Mouse (Mus musculus) hindbrain, postnatal 0 days (tissue): Measurements from ENCODE around the gene Psg17. TPM values are rescaled to one million over a fixed set of nuclear protein-coding genes. Genes with fewer than 3 reads are reported as not detected.

Experiments
- ATAC-seq: fragments of 200-750 bp; cut with Nextera tagmentation; 2 replicates; pipeline ENCODE4 v1.8.0; 2017; ENCODE audit warnings: mild to moderate bottlenecking, moderate TSS enrichment, moderate library complexity
- DNase-seq: peaks from one replicate; pipeline ENCODE4 v3.0.0-alpha.2; 2015; ENCODE audit warnings: low spot score
- H3K27ac ChIP-seq: fragments of 300-500 bp; sonication (generic); 2 replicates; pipeline ENCODE4 v1.5.1; 2014; ENCODE audit warnings: mild to moderate bottlenecking
- H3K27me3 ChIP-seq: fragments of 300-500 bp; sonication (generic); 2 replicates; pipeline ENCODE4 v1.6.1; 2014; ENCODE audit warnings: low read length, mixed read lengths; ENCODE audit not compliant: insufficient read depth
- H3K36me3 ChIP-seq: fragments of 300-500 bp; sonication (generic); 2 replicates; pipeline ENCODE4 v1.6.1; 2014; ENCODE audit warnings: low read length, mixed read lengths; ENCODE audit not compliant: insufficient read depth
- H3K4me1 ChIP-seq: fragments of 300-500 bp; sonication (generic); 2 replicates; pipeline ENCODE4 v1.6.1; 2014; ENCODE audit warnings: antibody characterized with exemption, low read length, mixed read lengths; ENCODE audit not compliant: insufficient read depth
- H3K4me2 ChIP-seq: fragments of 300-500 bp; sonication (generic); 2 replicates; pipeline ENCODE4 v1.6.1; 2014; ENCODE audit warnings: low read depth, mild to moderate bottlenecking, low read length, moderate library complexity, mixed read lengths
- H3K4me3 ChIP-seq: fragments of 300-500 bp; sonication (generic); 2 replicates; pipeline ENCODE4 v1.5.1; 2014; ENCODE audit warnings: low read length
- H3K9ac ChIP-seq: fragments of 300-500 bp; sonication (generic); replicated peaks from 2 replicates; pipeline ENCODE4 v1.6.1; 2014; ENCODE audit warnings: mild to moderate bottlenecking, low read length, moderate library complexity, mixed read lengths
- H3K9me3 ChIP-seq: fragments of 300-500 bp; sonication (generic); 2 replicates; pipeline ENCODE4 v1.6.1; 2016; ENCODE audit warnings: low read length, mixed read lengths
- CTCF ChIP-seq: IDR thresholded peaks from 2 replicates; pipeline ENCODE4 v1.5.1; 2016; ENCODE audit warnings: antibody characterized with exemption, control low read depth, low read depth
- WGBS: fragments of 180-500 bp; shearing (Covaris S2); extraction: QIAGEN DNeasy Blood & Tissue Kit; methylation state at CpG from one replicate; pipeline ENCODE4 v1.1.7; 2014; 5-methylcytosine and 5-hydroxymethylcytosine counted together
- polyA plus RNA-seq: library from polyadenylated mRNA; unstranded; fragments of >200 nt; fragmentation: Nextera tagmentation; extraction: Ambion mirVana; gene quantifications from 2 replicates; pipeline ENCODE4 v1.2.1, GENCODE M21; 2015
- total RNA-seq: library from RNA; depleted of rRNA; stranded (reverse); fragments of >200 nt; gene quantifications from 2 replicates; pipeline ENCODE4 v1.2.3, GENCODE M21; 2014

The Psg17 gene
- total and polyA plus RNA-seq, 2 experiments from 2014 or later, result not detected

DNA sequence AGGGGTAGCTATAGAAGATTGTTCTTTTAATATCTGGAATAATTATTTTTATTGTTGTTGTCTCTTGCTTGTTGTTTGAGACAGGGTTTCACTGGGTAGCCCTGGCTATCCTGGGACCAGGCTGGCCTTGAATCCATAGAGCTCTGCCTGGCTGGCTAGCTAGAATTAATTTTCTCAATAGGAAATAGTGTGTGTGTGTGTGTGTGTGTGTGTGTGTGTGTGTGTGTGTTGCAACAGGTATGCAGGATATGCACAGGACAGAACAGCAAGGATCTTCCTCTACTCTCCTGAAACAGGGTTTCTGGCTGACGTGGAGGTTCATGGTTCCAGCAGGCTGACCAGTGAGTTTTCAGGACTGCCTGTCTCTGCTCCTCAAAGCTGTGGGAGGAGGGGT lies 19.8 kb upstream of the Psg17 start:
- H3K4me3 ChIP-seq, result peak overlapping the region; percentile 24
- H3K27ac ChIP-seq, result peak overlapping the region; percentile 15; the same call in 1 of the 2 replicates
- no peaks in the 10 kb centered on the region for H3K27me3 ChIP-seq
- no peak overlapping the region; the same call in 1 of the 2 replicates for H3K9ac ChIP-seq
- H3K4me2 ChIP-seq, result peak overlapping the region; percentile 69
- ATAC-seq (0 out of 2 replicates have a peak, but pooled peaks have one; percentile 9), DNase-seq (no peak)
- no peaks in the 10 kb centered on the region for H3K4me1 ChIP-seq
- H3K36me3 ChIP-seq, result no peaks in the 10 kb centered on the region
- 68% methylated on average over 1 of the region's 1 CpGs for WGBS
- no peaks in the 10 kb centered on the region for H3K9me3 ChIP-seq
- no peak for TF ChIP-seq CTCF

DNA sequence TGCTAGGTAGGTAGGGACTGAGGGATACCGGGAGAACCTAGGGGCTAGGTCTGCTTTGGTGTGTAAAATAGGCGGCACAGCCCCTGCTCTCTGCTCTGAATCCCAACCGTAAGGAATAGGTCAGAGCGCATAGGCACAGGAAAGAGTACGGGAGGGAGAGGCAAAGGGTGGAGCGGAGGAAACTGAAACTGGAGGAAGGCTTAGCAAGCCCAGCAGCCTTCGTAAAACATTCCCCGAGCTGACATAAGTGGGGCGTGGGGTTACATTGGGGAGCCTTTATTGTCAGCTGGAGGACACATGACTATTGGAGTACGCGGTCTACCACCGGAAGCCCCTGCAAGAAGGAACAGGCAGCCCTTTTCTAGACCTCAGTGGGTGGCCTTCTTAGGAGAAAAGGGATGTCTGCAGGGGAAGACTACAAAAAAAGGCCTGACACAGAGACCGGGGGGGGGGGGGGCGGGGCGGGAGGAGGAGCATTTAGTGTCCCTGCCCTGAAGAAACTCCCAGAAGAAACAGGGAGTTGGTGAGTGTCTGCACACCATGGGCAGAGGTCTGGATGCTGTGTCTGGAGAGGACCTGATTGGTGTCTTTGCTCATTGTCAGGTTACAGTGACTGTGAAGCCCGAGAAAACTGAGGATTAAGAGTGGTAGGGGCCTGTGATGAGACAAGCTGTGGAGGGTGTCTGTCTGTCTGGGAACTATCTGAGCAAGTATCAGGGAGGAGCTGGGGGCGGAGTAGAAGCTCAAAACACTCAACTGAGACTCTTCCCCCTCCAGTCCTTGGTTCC lies 19.2 kb upstream of the Psg17 start:
- peak overlapping the region; percentile 39 for H3K4me3 ChIP-seq
- no peaks in the 10 kb centered on the region for H3K36me3 ChIP-seq
- peak overlapping the region; percentile 62 for H3K9ac ChIP-seq
- DNase-seq, result peak; percentile 65
- TF ChIP-seq CTCF, result no peak
- WGBS, result 5% methylated on average over 12 of the region's 17 CpGs
- no peaks in the 10 kb centered on the region for H3K27me3 ChIP-seq
- peak overlapping the region; percentile 69 for H3K4me2 ChIP-seq
- H3K27ac ChIP-seq, result peak overlapping the region; percentile 77
- H3K4me1 ChIP-seq, result no peaks in the 10 kb centered on the region
- peak; percentile 93 for ATAC-seq
- H3K9me3 ChIP-seq, result no peaks in the 10 kb centered on the region

DNA sequence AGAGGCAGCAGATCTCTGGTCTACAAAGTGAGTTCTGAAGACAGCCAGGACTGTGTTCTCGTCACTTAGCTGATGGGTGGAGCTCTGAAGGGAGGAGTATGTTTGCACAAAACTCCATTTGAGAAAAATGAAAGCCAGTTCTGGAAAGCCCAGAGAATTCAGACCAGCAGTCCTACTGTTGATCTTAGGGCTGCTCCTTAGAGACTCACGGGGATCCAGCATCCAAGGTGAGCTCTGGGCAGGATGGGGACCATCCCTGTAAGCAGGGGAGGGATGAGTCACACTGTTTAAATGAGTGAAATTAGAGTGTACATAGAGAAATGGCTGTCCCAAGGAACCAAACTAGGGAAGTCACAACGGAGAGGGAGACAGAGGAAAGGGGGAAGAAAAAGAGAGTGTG lies 18.5 kb upstream of the Psg17 start, which contains the start of gene Mill2:
Gene Mill2 (plus strand): TSS at position 102 of the 400 bp plus-strand sequence.
- no peak for TF ChIP-seq CTCF
- Histone ChIP-seq H3K9me3 (no peaks in the 10 kb centered on the region), H3K9ac (peak within 1 kb of the TSS; percentile 62), H3K27ac (peak within 1 kb of the TSS; percentile 77), H3K27me3 (no peaks in the 10 kb centered on the region), H3K36me3 (no peaks in the 10 kb centered on the region), H3K4me2 (peak within 1 kb of the TSS; percentile 69), H3K4me3 (peak within 1 kb of the TSS; percentile 39), H3K4me1 (no peaks in the 10 kb centered on the region)
- WGBS, result 22% methylated on average over 3 of the region's 3 CpGs
- DNase-seq (no peak), ATAC-seq (peak; percentile 32; the same call in 1 of the 2 replicates)

- H3K36me3 ChIP-seq, result no peaks in the 10 kb centered on the region
- no peaks in the 10 kb centered on the region for H3K9me3 ChIP-seq
- H3K9ac ChIP-seq, result no peak overlapping the region
- DNase-seq (no peak), ATAC-seq (no peak)
- no peaks in the 10 kb centered on the region for H3K27me3 ChIP-seq
- no peak overlapping the region for H3K4me3 ChIP-seq
- no peak overlapping the region for H3K4me2 ChIP-seq
- TF ChIP-seq CTCF, result no peak
- WGBS, result 45% methylated on average over 13 of the region's 13 CpGs
- no peaks in the 10 kb centered on the region for H3K4me1 ChIP-seq
- H3K27ac ChIP-seq, result no peak overlapping the region
Measured at GRCm38 (mm10) chr7:18832298-18832697, 10.9 kb upstream of the Psg17 start.

GRCm38 (mm10) chr7:18829545-18829944 lies 8.1 kb upstream of the Psg17 start:
- H3K27me3 ChIP-seq, result no peaks in the 10 kb centered on the region
- WGBS, result 75% methylated on average over 7 of the region's 7 CpGs
- H3K4me2 ChIP-seq, result no peak overlapping the region
- no peaks in the 10 kb centered on the region for H3K4me1 ChIP-seq
- DNase-seq (no peak), ATAC-seq (no peak)
- no peak overlapping the region for H3K9ac ChIP-seq
- H3K4me3 ChIP-seq, result no peak overlapping the region
- H3K36me3 ChIP-seq, result no peaks in the 10 kb centered on the region
- H3K27ac ChIP-seq, result no peak overlapping the region
- no peaks in the 10 kb centered on the region for H3K9me3 ChIP-seq
- no peak for TF ChIP-seq CTCF

- H3K9ac ChIP-seq, result no peak overlapping the region
- H3K36me3 ChIP-seq, result no peaks in the 10 kb centered on the region
- H3K4me1 ChIP-seq, result no peaks in the 10 kb centered on the region
- WGBS, result 60% methylated on average over 9 of the region's 9 CpGs
- no peak overlapping the region for H3K4me3 ChIP-seq
- H3K27me3 ChIP-seq, result no peaks in the 10 kb centered on the region
- H3K27ac ChIP-seq, result no peak overlapping the region
- no peak for ATAC-seq
- TF ChIP-seq CTCF, result peak; percentile 51
- no peaks in the 10 kb centered on the region for H3K9me3 ChIP-seq
- H3K4me2 ChIP-seq, result no peak overlapping the region
- peak; percentile 40 for DNase-seq
Measured at GRCm38 (mm10) chr7:18828592-18828991, 7.2 kb upstream of the Psg17 start.
